Mouse (Mus musculus) stomach, postnatal 0 days (tissue): ENCODE measurements around the gene Dock8.

Source experiments
- CTCF ChIP-seq: IDR thresholded peaks from 2 replicates; pipeline ENCODE4 v1.5.1; 2016; ENCODE audit warnings: antibody characterized with exemption, low read depth, mild to moderate bottlenecking, moderate library complexity
- EP300 ChIP-seq: optimal IDR thresholded peaks from 2 replicates; pipeline ENCODE3; 2016; ENCODE audit warnings: antibody characterized with exemption

- TF ChIP-seq CTCF (no peak), EP300 (no peak)
Measured at GRCm38 (mm10) chr19:25180024-25180423, 180.7 kb downstream of the Dock8 start.
